13 mouse cellular contexts compared by ENCODE assay signal in the genomic region with DNA sequence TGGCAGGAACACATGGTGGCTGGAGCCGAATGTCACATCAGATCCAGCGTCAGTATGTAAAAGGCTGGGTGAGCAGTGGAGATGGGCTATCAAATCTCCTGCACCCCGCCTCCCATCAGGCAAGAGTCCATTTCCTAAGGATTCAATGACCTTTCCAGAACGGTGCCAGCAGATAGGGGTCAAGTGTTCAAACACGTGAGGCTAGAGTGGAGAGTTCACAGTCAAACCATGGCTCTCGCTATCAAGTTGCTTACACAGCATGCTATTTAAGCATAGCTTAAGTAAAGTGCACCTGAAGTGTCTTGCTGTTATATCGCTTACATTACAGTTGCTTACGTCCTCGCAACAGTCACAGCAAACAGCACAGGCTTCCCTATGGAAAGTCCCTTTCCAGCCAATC.
DNase-seq lines count a peak whose midpoint lies in the region.
"Had no signal": no experiment of that assay in that cellular context is flagged by ENCODE, and none has a peak within 500 bp of the region (broad histone marks: within the 10 kb centered on the region; RNA-seq: fewer than 3 reads in every experiment).

No protein-coding gene starts in this region.

- peak; percentile 62 for DNase-seq in kidney, adult 11 months
- DNase-seq in kidney, postnatal 10 days = no peak
- DNase-seq in lung, adult 18-20 months = peak; percentile 67 to 77
- DNase-seq in lung, postnatal 10 days = no peak
- DNase-seq in lung, postnatal 14 days = peak; percentile 21
- DNase-seq in left cerebral cortex, adult 8-10 months (ENCODE audit: low spot score in 2 of 2) = no peak
- DNase-seq in cerebellum, adult 9-11 months = no peak
- DNase-seq: adrenal gland, postnatal 25 days; cerebellum, postnatal 10 days; gastrocnemius, postnatal 36 days; heart, postnatal 36 days; midbrain, embryonic 14.5 days; thymus, postnatal 25 days had no signal

Comparison
In these comparisons a context has a peak if more than half of its experiments do, and no peak if none do; other contexts are left out.
1. DNase-seq: peak in kidney, adult 11 months (single experiment), lung, adult 18-20 months (2 of 2) and lung, postnatal 14 days (single experiment); none in kidney, postnatal 10 days (single experiment), lung, postnatal 10 days (single experiment), left cerebral cortex, adult 8-10 months (0 of 2) and cerebellum, adult 9-11 months (single experiment).